Mouse (Mus musculus) brain, embryonic 14.5 days (tissue): ENCODE measurements around the gene Gm20403.

Source experiments
- CTCF ChIP-seq: fragments of 200-500 bp; IDR thresholded peaks from 2 replicates; pipeline ENCODE4 v1.5.1; 2012; ENCODE audit warnings: inconsistent platforms, mild to moderate bottlenecking, moderate library complexity, borderline replicate concordance; ENCODE audit not compliant: insufficient read depth, insufficient read length; ENCODE audit errors: extremely low read depth
- POLR2A ChIP-seq: fragments of 200-500 bp; IDR thresholded peaks from 2 replicates; pipeline ENCODE4 v1.6.1; 2012; ENCODE audit warnings: mild to moderate bottlenecking, inconsistent platforms, borderline replicate concordance; ENCODE audit not compliant: poor library complexity, insufficient read depth, insufficient read length, severe bottlenecking; ENCODE audit errors: extremely low read depth

DNA sequence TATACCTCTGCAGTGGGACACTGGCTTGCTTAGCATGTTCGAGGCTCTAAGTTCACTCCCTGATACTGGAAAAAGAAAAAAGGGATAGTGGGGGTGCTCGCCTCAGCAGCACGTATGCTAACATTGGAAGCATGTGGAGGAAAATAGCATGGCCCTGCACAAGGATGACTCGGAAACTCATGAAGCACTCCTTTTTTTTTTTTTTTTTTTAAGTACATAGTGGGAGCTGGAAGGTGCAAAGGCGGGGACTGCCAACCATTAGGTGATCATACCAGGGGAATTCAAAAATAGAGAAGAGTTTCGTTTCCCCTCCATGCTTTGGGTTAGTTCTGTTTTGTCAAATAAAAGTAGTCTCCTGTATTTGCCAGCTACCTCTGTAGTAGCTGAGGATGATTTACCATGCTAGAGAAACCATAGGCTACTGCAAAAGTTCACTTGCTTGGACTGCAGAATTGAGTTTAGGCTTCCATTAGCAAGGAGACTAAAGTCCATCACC is 10.7 kb upstream of the Gm20403 start:
- TF ChIP-seq POLR2A (no peak), CTCF (no peak)
